Mouse (Mus musculus) liver, postnatal 0 days (tissue): Measurements from ENCODE around the gene Rab13.

Experiments
- CTCF ChIP-seq: sonication (generic); IDR thresholded peaks from 2 replicates; pipeline ENCODE4 v1.5.1; 2016; ENCODE audit warnings: antibody characterized with exemption, low read depth
- EP300 ChIP-seq: IDR thresholded peaks from 2 replicates; pipeline ENCODE4 v1.6.1; 2016; ENCODE audit warnings: antibody characterized with exemption, low read depth, mild to moderate bottlenecking

DNA sequence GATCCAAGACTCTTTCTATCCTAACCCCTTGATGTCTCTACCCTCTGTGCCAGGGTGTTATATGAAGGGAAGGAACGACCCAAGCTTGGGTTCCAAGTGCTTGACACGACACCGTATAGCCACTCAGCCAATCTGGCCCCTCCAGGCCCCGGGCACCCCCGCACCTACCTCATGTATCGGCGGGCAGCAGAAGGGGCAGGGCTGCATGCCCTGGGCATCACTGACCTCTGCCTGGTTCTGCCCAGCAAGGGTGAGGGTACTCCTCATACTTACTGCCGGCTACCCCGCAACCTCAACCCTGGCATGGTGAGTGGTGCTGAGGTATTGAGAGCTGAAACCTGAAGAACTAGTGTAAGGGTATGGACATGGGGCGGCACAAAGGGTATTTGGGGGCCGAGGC, 54.7 kb downstream of the Rab13 start:
- TF ChIP-seq CTCF = no peak
- TF ChIP-seq EP300 = no peak
